Mouse (Mus musculus) left cerebral cortex, postnatal 36 days (tissue): ENCODE data around the gene 4930564D02Rik. TPM values are rescaled to one million over a fixed set of nuclear protein-coding genes. Genes with fewer than 3 reads are reported as not detected.

Experiments
- DNase-seq, 2 experiments: peaks; one replicate each; pipeline ENCODE4 v3.0.0; 2021 to 2022; ENCODE audit warnings: low spot score in 2 of 2, mixed read lengths in 1 of 2
- intact Hi-C: fragments of 180-260 bp; cut with DNase I; formaldehyde crosslinking; loops from one replicate; pipeline ENCODE4 v1.15.1; 2025
- total RNA-seq, 2 experiments: library from RNA; stranded (reverse); gene quantifications; 2 replicates each; pipeline ENCODE4 v1.2.3; 2021

4930564D02Rik gene
- total RNA-seq, 2 experiments from 2014 or later: not detected

DNA sequence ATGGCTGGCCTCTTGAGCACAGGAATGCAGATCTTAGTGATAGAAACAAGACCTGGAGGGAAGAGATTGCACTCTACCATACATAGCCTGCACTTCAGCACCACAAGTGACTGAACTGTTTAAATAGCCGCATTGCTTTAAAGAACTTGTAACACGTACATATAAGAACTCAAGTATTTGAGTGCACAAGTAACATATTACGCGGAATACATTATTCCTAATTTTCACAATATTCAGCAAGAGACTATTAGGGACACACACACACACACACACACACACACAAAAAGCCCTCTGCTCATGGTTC lies 13.0 kb upstream of the 4930564D02Rik start:
- no peak for DNase-seq
- intact Hi-C loops: loop anchor here (5.0 kb wide), 2 partner anchors 46 to 191 kb away; partner anchors contain the start of genes Capza1 and St7l

DNA sequence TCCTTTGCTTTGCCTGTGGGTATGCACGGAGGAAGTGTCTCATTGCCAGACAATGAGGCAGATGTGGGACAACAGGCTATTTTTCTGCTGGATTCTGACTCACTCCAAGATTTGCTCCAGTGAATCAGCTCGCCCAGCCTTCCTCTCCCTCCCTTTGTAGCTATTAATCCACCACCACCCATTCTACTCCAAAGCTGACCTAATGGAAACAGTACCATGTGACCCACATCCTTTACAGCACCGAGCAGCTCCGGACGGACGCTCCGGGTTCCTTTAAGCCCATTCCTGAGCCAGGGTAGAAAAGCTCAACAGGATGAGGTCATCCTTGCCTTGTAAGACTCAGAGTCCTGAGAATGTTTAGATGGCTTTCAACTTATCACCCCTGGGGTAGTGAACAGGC lies 11.7 kb upstream of the 4930564D02Rik start:
- intact Hi-C loops: loop anchor here (1.0 to 5.0 kb wide), 6 partner anchors 48 to 343 kb away; partner anchors contain the start of genes Capza1 and St7l
- no peak for DNase-seq

DNA sequence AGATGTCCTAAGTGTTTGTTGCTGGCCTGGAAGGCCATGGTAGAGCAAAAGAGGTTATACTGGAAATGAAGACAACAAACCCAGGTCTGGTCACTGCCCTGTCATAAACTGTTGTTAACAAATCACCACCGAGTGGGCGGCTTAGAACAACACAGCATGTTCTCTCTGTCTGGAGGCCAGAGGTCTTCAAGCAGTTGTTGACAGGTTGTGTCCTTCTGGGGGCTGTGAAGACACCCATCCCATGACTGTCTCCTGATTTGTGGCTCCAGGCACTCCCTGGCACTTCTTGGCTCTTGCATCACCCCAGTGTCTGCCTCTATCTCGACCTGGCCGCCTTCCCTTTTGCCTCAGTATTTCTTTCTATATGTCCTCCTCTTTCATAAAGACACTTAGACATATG lies 11.0 kb upstream of the 4930564D02Rik start:
- DNase-seq: no peak
- intact Hi-C loops: loop anchor here (1.0 to 5.0 kb wide), 4 partner anchors 63 to 343 kb away; no protein-coding TSS in a partner anchor

DNA sequence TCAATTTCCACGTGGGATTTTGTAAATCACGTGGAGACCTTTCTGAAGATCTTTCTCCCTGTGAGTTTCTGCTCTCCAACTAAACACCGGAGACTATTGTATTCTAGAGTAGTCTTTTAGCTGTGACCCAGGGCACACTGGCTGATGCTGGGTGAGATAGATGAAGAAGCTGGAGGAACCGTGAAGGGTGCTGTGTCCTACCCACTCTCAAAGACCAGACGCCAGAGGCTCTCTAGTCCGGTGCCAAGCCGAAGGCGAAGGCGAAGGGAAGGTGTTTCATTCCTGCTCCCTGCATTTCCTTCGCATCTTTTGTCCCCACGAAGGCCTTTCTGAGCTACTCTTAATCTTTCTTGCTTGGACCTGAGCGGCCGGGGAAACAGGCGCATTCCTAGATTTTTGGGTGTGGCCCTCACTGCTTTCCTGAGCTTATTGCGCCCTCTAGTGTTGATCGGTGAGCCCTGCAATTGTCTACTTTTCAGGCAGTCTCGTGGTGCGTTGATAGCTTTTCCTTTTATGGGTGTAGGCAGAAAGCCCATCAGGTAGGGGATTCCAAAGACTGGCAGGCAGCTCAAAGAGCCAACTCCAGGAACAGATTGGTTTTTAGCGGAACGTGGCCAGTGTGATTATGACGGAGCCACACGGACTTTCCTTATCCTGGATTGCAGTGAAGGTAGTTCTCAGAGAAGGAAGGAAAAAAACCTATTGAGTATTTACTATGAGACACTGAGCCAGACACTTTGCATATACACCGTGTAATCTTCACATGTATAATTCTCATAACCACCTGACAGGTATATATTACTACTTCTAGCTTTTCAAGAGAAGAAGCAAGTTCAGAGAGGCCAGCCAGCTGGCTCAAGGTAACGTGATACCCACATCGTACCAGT lies 7.8 kb upstream of the 4930564D02Rik start:
- intact Hi-C loops: loop anchor here (1.0 to 5.0 kb wide), 4 partner anchors 67 to 347 kb away; no protein-coding TSS in a partner anchor
- peak; percentile 84 to 89 for DNase-seq

DNA sequence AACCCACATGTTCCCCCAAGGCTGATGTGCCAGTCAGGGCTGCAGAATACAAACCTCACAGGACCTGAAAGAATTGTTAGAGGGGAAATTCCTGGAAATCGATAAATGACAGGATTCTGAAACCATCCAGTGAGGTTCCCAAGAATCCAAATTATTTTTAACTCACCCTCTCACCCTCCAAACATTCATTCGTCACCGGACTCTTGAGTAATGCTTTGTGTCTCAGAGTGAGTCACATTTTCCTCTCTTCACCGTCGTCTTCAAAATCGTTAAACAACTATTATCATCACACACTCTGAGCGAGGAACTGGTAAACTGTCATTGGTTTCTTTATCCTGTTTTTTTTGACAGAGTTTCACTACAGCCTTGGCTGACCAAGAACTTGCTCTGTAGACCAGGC lies 6.7 kb upstream of the 4930564D02Rik start:
- DNase-seq: no peak
- intact Hi-C loops: loop anchor here (1.0 to 5.0 kb wide), 4 partner anchors 68 to 348 kb away; no protein-coding TSS in a partner anchor

DNA sequence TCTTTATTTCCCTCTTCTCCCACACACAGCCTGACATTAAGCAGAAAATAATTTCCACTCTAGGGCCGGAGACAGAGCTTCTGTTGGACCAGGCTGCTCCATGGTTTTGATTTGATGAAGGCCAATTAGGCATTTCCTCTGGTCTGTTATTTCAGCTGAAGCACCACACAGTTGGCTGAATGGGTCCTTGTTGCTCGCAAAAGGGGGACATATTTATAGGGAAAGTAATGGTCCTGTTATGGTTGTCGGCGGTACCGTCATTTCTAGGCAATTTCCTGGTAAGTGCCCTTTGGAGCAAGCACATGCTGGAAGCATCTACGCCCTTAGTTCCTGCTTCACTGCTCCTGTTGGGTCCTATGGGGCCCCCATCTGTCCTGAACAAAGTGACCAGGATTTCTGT lies 5.7 kb upstream of the 4930564D02Rik start:
- no peak for DNase-seq
- intact Hi-C loops: no loop called here

DNA sequence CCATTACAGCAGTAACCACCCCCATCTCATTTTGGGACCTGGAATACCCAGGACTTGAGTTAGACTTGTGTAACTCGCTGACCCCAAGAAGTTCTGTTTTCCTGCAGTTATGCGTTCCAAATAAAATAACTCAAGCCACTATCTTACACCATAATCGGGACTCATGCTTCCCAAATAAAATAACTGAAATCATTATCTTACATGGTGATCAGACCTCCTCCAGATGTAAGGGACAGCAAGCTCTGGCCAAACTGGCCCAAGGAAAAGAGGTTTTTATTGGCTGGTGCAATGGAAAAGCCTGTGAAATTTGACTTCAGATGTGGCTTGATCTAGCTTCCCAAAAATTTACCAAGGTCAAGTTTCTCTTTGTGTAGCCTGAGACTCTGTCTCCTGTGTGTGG lies 5.1 kb upstream of the 4930564D02Rik start:
- intact Hi-C loops: no loop called here

DNA sequence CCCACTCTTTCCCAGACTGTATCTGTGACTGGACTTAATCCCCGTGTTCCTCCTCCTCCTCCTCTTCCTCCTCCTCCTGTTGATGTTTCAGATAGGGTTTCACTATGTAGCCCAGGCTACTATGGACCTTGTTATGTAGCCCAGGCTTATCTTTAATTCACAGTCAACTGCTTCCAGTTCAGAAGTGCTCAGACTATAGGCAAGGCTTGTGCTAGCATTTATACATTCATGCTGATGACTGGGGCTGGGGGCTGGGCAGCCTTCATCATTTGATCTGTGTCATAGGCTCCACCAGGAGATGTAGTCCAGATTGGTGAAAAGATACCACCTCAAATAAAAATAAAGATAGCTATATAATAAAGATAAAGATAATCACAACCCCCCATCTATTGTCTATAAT lies 4.7 kb upstream of the 4930564D02Rik start:
- intact Hi-C loops: no loop called here
- no peak for DNase-seq

More for the DNA sequence above, 5.1 kb upstream of the 4930564D02Rik start:
- no peak for DNase-seq

DNA sequence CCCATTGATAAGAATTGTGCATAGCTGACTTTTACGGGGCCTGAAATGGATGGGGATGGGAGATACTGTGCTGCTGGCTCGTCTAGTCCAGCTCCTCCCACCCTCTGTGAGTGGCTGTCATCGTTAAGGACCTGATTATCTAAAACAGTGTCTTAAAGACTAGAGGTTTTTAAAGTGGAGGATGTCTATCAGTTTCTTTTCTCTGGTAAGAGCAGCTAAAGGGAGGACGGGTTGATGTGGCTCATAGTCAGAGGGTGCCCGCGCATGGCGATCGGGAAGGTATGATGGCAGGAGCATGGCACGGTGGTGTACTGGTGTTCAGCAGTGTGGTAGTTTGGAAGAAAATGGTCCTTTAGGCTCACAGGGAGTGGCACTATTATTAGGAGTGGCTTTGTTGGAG lies 4.0 kb upstream of the 4930564D02Rik start:
- intact Hi-C loops: no loop called here
- no peak for DNase-seq

DNA sequence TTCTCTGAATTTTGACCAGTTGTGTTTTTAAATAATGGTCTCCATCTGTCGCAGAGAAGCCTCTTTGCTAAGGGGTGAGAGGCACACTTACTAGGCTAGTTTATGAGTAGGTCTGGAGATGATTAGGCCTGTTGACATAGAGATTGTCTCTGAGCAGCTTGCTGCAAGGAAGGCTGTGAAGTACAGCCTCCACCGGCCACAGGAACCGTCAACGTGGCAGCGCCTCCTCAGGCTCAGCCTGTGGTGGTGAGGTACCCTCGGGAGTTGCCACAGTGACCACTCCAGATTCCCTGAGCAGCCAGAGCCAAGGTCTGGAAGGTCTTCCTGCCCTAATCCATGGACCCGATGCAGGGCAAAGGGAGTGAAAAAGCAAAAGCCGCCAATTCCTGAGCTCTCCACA lies 3.9 kb downstream of the 4930564D02Rik start:
- DNase-seq: no peak
- intact Hi-C loops: loop anchor here (10.0 kb wide), 1 partner anchor 584 kb away; no protein-coding TSS in a partner anchor

DNA sequence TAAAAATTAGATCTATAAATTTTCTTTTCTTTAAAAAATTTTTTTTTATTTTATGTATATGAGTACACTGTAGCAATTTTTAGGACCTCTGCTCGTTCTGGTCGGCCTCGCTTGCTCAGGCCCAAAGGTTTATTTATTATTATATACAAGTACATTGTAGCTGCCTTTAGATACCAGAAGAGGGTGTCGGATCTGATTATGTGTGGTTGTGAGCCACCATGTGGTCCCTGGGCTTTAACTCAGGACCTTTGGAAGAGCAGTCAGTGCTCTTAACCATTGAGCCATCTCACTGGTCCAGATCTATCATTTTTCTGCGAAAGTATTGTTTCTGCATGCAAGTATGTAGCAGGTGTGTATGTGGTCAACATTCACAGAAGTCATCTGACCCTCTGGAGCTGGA lies 4.6 kb downstream of the 4930564D02Rik start:
- DNase-seq: no peak
- intact Hi-C loops: loop anchor here (10.0 kb wide), 1 partner anchor 584 kb away; no protein-coding TSS in a partner anchor

DNA sequence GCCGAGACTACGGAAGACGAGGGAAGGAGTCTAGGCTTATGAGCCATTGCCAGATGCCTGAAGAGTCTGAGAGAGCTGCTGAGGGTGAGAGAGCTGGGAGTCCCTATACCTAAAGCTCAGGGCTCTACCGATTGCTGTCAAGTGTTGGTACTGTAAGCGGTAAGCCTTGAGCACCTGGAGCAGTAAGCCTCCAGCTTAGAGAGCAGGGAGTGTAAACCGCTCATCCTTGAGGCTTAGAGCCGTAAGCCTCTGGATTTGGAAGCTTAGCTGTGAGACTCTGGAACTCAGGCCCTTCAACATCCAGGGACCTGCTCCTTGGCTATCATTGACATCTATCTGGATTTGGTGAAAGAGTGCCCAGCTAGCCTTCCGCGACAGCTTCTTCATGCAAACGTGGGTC lies 5.9 kb downstream of the 4930564D02Rik start:
- DNase-seq: no peak
- intact Hi-C loops: loop anchor here (10.0 kb wide), 1 partner anchor 582 kb away; no protein-coding TSS in a partner anchor

DNA sequence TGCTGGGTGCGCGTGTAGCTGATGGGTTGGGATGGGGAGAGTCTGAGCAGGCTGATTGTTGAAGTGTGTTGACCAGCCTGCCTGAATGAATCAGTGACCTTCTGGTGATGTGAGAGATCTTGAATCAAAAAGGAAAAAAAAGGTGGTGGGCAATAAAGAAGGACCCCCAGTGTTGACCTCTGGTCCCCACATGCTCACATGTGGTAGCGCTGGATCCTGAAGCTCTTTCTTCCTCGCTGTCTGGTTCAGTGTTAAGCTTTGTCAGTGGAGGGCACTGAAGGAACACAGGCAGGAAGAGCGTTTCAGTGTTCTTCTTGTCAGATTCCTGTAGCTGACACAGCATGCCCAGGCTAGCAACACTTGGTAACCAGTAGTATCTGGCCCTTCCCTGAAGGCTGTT lies 9.2 kb downstream of the 4930564D02Rik start:
- no peak for DNase-seq
- intact Hi-C loops: loop anchor here (5.0 to 10.0 kb wide), 2 partner anchors 92 to 579 kb away; no protein-coding TSS in a partner anchor

DNA sequence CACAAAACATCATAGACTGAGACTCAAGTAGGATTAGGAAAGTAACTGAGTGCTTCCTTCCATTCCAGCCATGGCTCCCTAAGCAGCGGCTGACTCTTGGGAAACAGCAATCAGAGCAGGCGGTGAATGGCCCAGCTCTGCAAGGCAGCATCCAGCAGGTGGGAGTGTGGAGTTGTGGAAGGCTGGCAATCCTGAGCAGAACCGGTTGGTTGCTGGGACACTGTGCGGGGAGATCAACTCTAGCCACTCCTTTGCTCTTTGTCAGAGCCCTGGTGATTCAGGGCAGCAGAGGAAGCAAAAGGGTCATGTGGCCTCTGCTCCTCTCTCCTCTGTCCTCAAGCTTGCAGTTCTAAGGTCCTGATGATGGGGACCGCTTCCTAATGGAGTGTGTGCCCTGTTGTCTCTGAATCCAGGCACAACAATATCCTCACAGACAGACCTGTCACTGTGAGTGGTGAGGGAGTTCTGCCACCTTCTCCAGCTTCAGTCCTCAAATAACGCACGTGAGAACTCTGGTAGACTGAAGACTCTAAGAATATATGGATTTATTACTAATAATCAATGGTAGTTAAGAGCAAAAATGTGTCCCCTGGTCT lies 11.7 kb downstream of the 4930564D02Rik start:
- intact Hi-C loops: loop anchor here (5.0 to 10.0 kb wide), 2 partner anchors 89 to 576 kb away; no protein-coding TSS in a partner anchor
- peak; percentile 66 to 74 for DNase-seq

DNA sequence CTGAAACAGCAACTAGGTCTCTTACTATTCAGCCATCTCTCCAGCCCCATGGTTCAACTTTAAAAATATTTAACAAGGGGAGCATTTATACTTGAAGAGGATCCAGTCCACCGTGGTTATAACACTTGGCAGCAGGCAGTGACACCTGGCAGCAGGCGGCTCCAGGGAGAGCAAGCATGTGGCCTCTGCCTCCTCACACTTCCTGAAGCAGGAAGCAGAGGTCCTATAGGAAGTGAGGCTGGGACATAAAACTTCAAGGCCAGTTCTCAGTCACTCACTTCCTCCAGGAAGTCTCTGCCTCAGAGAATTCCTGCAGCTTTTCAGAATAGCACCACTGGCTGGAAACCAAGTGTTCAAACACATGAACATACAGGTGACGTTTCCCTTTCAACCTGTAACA lies 20.7 kb downstream of the 4930564D02Rik start:
- no peak for DNase-seq
- intact Hi-C loops: no loop called here

DNA sequence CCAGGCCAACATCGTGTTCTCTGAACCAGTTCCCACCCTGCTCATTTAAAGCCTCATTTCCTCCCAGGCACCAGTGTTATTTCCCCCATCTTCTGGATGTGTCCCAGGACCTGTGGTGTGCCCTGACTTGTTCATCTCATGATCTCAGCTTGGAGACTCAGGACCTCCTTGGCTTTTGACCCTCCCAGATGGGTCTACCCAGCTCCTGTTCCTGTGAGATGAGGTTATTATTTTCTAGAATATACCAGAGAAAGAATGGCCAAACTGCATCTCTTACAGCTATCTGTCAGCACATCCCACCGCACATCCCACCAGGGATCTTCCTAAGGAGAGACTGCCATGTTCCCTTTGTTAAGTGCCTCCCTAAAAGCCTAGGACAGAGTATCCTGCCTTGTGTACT lies 22.0 kb downstream of the 4930564D02Rik start:
- intact Hi-C loops: no loop called here

DNA sequence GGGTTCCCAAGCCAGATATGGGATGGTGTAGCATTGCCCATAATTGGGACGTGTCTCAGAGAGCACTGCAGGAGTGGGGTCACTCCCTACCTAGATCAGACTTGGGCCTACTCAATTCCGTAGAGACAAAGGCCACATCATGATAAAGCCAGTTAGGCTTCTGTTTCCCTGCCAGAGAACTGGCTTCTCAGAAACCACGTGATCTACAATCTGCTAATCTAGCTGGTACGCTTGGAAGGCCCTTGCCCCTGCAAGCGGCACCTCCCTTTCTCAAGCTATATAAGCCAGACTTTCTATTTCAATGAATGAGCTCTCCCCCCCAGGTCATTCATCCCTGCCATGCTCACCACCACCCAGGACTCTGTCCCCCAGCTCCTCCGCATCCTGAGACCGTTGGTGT lies 23.5 kb downstream of the 4930564D02Rik start:
- DNase-seq: no peak
- intact Hi-C loops: no loop called here

More for the DNA sequence above, 22.0 kb downstream of the 4930564D02Rik start:
- no peak for DNase-seq

DNA sequence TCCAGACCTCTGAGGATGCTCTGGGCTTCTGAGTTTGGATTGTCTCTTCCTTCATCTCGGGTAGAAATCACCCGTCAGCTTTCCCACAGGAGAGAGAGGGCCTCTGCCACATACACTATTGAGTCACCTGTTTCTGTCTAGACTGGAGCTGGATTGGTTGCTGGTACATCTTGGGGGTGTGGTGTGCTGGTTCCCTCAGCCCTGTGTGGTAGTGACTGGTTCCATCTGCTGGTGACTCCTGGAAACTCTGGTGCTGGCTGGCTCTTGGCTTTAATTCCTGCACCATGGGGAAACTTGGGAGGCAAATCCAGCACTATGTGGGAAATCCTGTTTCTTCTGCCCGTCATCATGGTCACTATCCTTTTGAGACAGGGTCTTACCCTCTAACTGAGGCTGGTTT lies 24.3 kb downstream of the 4930564D02Rik start:
- intact Hi-C loops: no loop called here
- DNase-seq: peak; percentile 37 to 38

DNA sequence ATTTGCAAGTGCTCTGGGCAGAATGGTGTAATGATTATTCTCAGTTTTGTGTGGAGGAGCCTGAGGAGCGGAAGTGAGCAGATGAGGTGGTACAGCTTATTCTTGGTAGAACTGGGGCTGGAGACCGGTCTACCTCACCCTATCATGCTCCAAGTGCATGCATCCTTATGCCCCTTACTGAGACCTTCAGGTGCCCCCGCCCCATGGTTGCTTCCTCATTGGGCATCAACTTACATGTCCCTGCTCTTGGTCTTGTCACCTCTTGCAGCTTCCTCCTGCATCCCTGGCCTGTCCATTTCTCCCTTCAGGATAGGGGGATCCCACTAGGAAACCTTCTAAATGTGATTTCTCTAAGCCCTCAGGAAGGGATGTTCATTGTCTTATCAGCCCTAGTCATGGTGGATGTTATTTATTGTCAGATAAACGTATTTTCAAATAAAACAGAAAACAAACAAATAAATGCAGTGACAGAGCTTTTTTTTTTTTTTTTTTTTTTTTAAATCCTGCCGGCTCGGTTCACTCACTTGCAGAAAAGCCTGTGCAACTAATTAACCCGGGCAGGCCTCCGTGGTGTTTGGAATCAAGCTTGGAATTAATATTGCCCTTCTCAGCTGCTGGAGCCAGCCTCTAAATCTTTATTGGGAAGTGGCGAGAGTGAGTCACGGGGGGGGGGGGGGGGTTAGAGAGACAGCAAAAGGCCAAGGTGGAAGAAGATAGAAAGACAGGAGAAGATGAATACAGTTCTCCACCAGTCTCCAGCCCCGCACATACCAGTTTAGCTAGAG lies 26.3 kb downstream of the 4930564D02Rik start:
- no peak for DNase-seq
- intact Hi-C loops: no loop called here

DNA sequence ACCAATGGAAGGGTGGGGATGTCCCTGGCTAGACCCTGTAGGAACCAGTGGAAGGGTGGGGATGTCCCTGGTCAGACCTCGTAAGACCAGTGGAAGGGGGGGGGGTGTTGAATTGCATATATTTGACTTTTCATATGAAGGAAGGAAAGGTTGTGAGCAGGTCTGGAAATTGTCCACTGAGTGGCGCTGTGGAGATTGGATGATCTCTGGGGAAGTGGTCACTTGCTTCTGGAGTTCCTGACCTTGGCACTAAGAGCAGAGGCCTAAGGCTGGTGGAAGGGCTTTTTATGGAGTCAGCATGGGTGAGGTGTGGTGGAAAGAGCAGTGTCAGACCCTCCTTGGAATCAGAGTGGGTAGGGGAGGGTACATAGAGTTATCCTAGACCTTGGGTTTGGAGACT lies 27.8 kb downstream of the 4930564D02Rik start:
- intact Hi-C loops: no loop called here

More for the DNA sequence above, 27.8 kb downstream of the 4930564D02Rik start:
- DNase-seq: no peak
